Mouse (Mus musculus) C2C12 (cell line): ENCODE measurements around the gene Vamp5. TPM values are rescaled to one million over a fixed set of nuclear protein-coding genes. Genes with fewer than 3 reads are reported as not detected.

Source experiments
- H3K27me3 ChIP-seq: one replicate; pipeline ENCODE4 v1.6.1; 2011; ENCODE audit not compliant: control insufficient read depth, insufficient read depth, insufficient read length
- H3K36me3 ChIP-seq: one replicate; pipeline ENCODE4 v1.6.1; 2011; ENCODE audit not compliant: control insufficient read depth, insufficient read depth
- H3K4me3 ChIP-seq: one replicate; pipeline ENCODE4 v1.5.1; 2011; ENCODE audit warnings: mild to moderate bottlenecking, control low read depth; ENCODE audit not compliant: poor library complexity, insufficient read depth, severe bottlenecking
- H3K79me2 ChIP-seq: one replicate; pipeline ENCODE4 v1.6.1; 2011; ENCODE audit not compliant: control insufficient read depth, insufficient read depth
- H3K79me3 ChIP-seq: one replicate; pipeline ENCODE4 v1.6.1; 2011; ENCODE audit warnings: low read depth, control low read depth
- H3ac ChIP-seq: one replicate; pipeline ENCODE3; 2011; ENCODE audit warnings: low read depth; ENCODE audit not compliant: control insufficient read depth, insufficient read length
- CEBPB ChIP-seq: IDR thresholded peaks from one replicate; pipeline ENCODE4 v1.6.1; 2011; ENCODE audit warnings: low read depth, mild to moderate bottlenecking, control low read depth, moderate library complexity
- CTCF ChIP-seq: IDR thresholded peaks from one replicate; pipeline ENCODE4 v1.5.1; 2011; ENCODE audit not compliant: control insufficient read depth, insufficient read depth, insufficient read length
- FOSL1 ChIP-seq: IDR thresholded peaks from one replicate; pipeline ENCODE4 v1.8.0; 2011; ENCODE audit warnings: mild to moderate bottlenecking, low read length; ENCODE audit not compliant: poor library complexity, insufficient read depth, severe bottlenecking
- MAX ChIP-seq: IDR thresholded peaks from one replicate; pipeline ENCODE4 v1.6.1; 2011; ENCODE audit warnings: mild to moderate bottlenecking, control low read depth
- MYOD1 ChIP-seq: IDR thresholded peaks from one replicate; pipeline ENCODE4 v1.6.1; 2011; ENCODE audit warnings: low read depth; ENCODE audit not compliant: control insufficient read depth, insufficient read length
- MYOG ChIP-seq: IDR thresholded peaks from one replicate; pipeline ENCODE4 v1.6.1; 2011; ENCODE audit not compliant: control insufficient read depth, insufficient read length; ENCODE audit errors: extremely low read depth
- USF1 ChIP-seq: IDR thresholded peaks from one replicate; pipeline ENCODE4 v1.6.1; 2011; ENCODE audit warnings: low read depth, mild to moderate bottlenecking, control low read depth, moderate library complexity
- polyA plus RNA-seq: library from polyadenylated mRNA; unstranded; fragments of >200 nt; fragmentation: generic; extraction: Trizol; gene quantifications from one replicate; pipeline ENCODE4 v1.2.1, GENCODE M21; 2012; ENCODE audit warnings: missing spikeins

Vamp5 gene
- polyA plus RNA-seq, 1 experiment, result 91.3 TPM

- H3K36me3 ChIP-seq, result peaks cover 28% of the 10 kb centered on the region
- H3ac ChIP-seq, result no peak overlapping the region
- H3K79me2 ChIP-seq, result peaks cover 24% of the 10 kb centered on the region
- H3K27me3 ChIP-seq, result no peaks in the 10 kb centered on the region
- peaks cover 13% of the 10 kb centered on the region for H3K79me3 ChIP-seq
- no peak overlapping the region for H3K4me3 ChIP-seq
- no peak for TF ChIP-seq MYOD1
- no peak for TF ChIP-seq MYOG
- TF ChIP-seq CEBPB, result no peak
- no peak for TF ChIP-seq CTCF
- TF ChIP-seq FOSL1, result no peak
- no peak for TF ChIP-seq USF1
- TF ChIP-seq MAX, result no peak
These were observed 22.8 kb downstream of the Vamp5 start for GRCm38 (mm10) chr6:72357164-72358079.

GRCm38 (mm10) chr6:72356001-72356532, 24.2 kb downstream of the Vamp5 start:
- H3K4me3 ChIP-seq, result peak overlapping the region; percentile 40
- H3ac ChIP-seq, result peak overlapping the region; percentile 80
- peaks cover 34% of the 10 kb centered on the region for H3K36me3 ChIP-seq
- no peaks in the 10 kb centered on the region for H3K27me3 ChIP-seq
- H3K79me3 ChIP-seq, result peaks cover 4% of the 10 kb centered on the region
- H3K79me2 ChIP-seq, result peaks cover 25% of the 10 kb centered on the region
- TF ChIP-seq MAX, result no peak
- no peak for TF ChIP-seq USF1
- no peak for TF ChIP-seq CTCF
- no peak for TF ChIP-seq MYOD1
- no peak for TF ChIP-seq FOSL1
- no peak for TF ChIP-seq MYOG
- TF ChIP-seq CEBPB, result no peak

GRCm38 (mm10) chr6:72355066-72355911, 25.0 kb downstream of the Vamp5 start, which contains the start of gene Tmem150a:
Gene Tmem150a, plus strand, starts transcription at chr6:72355447.
- TF ChIP-seq MAX (no peak), MYOD1 (no peak), FOSL1 (no peak), CTCF (peak; percentile 14), USF1 (peak; percentile 10), CEBPB (no peak), MYOG (no peak)
- Histone ChIP-seq H3K79me3 (peaks cover 9% of the 10 kb centered on the region), H3K36me3 (peaks cover 34% of the 10 kb centered on the region), H3ac (peak within 1 kb of the TSS; percentile 80), H3K4me3 (peak within 1 kb of the TSS; percentile 40), H3K27me3 (no peaks in the 10 kb centered on the region), H3K79me2 (peaks cover 25% of the 10 kb centered on the region)

GRCm38 (mm10) chr6:72354025-72354424, 26.2 kb downstream of the Vamp5 start:
- Histone ChIP-seq H3ac (no peak overlapping the region), H3K79me2 (peaks cover 34% of the 10 kb centered on the region), H3K27me3 (no peaks in the 10 kb centered on the region), H3K4me3 (no peak overlapping the region), H3K79me3 (peaks cover 16% of the 10 kb centered on the region), H3K36me3 (peaks cover 40% of the 10 kb centered on the region)
- TF ChIP-seq MAX, result no peak
- no peak for TF ChIP-seq MYOG
- no peak for TF ChIP-seq USF1
- no peak for TF ChIP-seq FOSL1
- no peak for TF ChIP-seq CEBPB
- TF ChIP-seq CTCF, result no peak
- TF ChIP-seq MYOD1, result no peak

- Histone ChIP-seq H3ac (no peak overlapping the region), H3K36me3 (peaks cover 44% of the 10 kb centered on the region), H3K27me3 (no peaks in the 10 kb centered on the region), H3K4me3 (no peak overlapping the region), H3K79me2 (peaks cover 46% of the 10 kb centered on the region), H3K79me3 (peaks cover 27% of the 10 kb centered on the region)
- TF ChIP-seq MYOG (no peak), FOSL1 (no peak), USF1 (no peak), CTCF (no peak), CEBPB (no peak), MYOD1 (no peak), MAX (no peak)
These were observed 27.4 kb downstream of the Vamp5 start for GRCm38 (mm10) chr6:72352636-72353405.
